Mouse (Mus musculus): Measurements from ENCODE around the gene Gm2696. TPM values are rescaled to one million over a fixed set of nuclear protein-coding genes. Genes with fewer than 3 reads are reported as not detected.

The Gm2696 gene
- polyA plus RNA-seq, 2 experiments, result not detected

DNA sequence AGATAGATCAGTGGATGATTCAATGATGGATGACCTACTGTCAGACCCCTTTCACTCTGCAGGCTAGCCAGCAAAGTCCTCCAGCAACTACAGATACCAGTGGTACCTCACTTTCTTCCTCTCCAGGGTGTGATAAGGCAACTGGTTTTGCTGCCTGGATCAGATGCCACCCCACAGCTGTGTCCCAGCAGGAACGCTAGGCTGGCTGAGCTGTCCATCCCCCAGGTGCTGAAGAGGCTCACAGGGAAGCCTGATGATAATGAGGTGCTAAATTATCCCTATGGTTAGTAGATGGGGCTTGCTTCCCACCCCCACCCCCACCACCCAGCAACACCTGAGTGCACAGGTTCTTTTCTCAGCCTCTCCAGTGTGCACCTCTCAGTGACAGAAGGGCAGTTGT, 53.1 kb downstream of the Gm2696 start:
- no peak overlapping the region for H3K27ac ChIP-seq
- H3K4me1 ChIP-seq (replicated peaks; ENCODE audit: control insufficient read depth in 2 of 2, insufficient read depth in 2 of 2, low read length in 1 of 2), result no peaks in the 10 kb centered on the region
- H3K9ac ChIP-seq (replicated peaks), result no peak overlapping the region
- H3K4me2 ChIP-seq (ENCODE audit: low read depth), result no peak overlapping the region
- ATAC-seq (ENCODE audit: insufficient read depth) (no peak), DNase-seq (ENCODE audit: low read depth in 3 of 3, low spot score in 3 of 3) (no peak)
- no peaks in the 10 kb centered on the region for H3K36me3 ChIP-seq (replicated peaks; ENCODE audit: control insufficient read depth, insufficient read depth, low read depth)
- H3K27me3 ChIP-seq (ENCODE audit: control insufficient read depth, insufficient read depth, low read length), result no peaks in the 10 kb centered on the region
- no peaks in the 10 kb centered on the region for H3K9me3 ChIP-seq (ENCODE audit: control insufficient read depth, low read length)
- WGBS (ENCODE audit: insufficient replicate concordance), result 0% methylated on average over 1 of the region's 1 CpGs
- TF ChIP-seq CTCF (IDR thresholded peaks at IDR 0.05; ENCODE audit: low read depth) (no peak), EP300 (IDR thresholded peaks at IDR 0.05; ENCODE audit: low read depth) (no peak)
- no peak overlapping the region for H3K4me3 ChIP-seq (ENCODE audit: insufficient read depth in 1 of 2, low read depth in 2 of 2, low read length in 2 of 2)

DNA sequence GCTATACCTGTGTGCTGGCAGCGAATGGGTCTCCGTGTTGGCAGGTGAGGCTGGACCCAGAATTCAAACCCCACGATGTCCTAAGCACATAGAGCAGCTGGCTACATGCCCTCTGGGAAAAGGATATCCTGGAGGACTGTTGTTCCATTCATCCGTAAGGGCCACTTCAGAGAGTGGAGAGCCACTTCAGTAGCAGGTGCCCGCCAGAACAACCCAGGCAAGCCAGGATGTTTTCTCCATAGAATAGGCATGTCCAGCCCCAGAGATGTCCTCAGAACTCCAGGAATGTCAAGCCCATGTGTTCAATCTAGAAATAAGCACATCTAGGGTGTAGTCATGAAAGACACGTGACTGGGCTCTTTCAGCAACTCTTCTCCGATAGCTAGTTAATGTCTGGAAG, 55.2 kb downstream of the Gm2696 start:
- H3K9ac ChIP-seq (replicated peaks), result no peak overlapping the region
- no peak for DNase-seq (ENCODE audit: low read depth in 3 of 3, low spot score in 3 of 3)
- H3K27ac ChIP-seq, result no peak overlapping the region
- 63% methylated on average over 7 of the region's 7 CpGs for whole genome bisulfite sequencing (ENCODE audit: insufficient replicate concordance)
- no peaks in the 10 kb centered on the region for H3K9me3 ChIP-seq (ENCODE audit: control insufficient read depth, low read length)
- H3K27me3 ChIP-seq (ENCODE audit: control insufficient read depth, insufficient read depth, low read length), result no peaks in the 10 kb centered on the region
- no peaks in the 10 kb centered on the region for H3K36me3 ChIP-seq (replicated peaks; ENCODE audit: control insufficient read depth, insufficient read depth, low read depth)
- TF ChIP-seq CTCF (IDR thresholded peaks at IDR 0.05; ENCODE audit: low read depth) (no peak), EP300 (IDR thresholded peaks at IDR 0.05; ENCODE audit: low read depth) (no peak)
- no peak overlapping the region for H3K4me2 ChIP-seq (ENCODE audit: low read depth)
- no peak overlapping the region for H3K4me3 ChIP-seq (ENCODE audit: insufficient read depth in 1 of 2, low read depth in 2 of 2, low read length in 2 of 2)
- no peaks in the 10 kb centered on the region for H3K4me1 ChIP-seq (replicated peaks; ENCODE audit: control insufficient read depth in 2 of 2, insufficient read depth in 2 of 2, low read length in 1 of 2)
- no peak for ATAC-seq (ENCODE audit: insufficient read depth)

- TF ChIP-seq CTCF (IDR thresholded peaks at IDR 0.05; ENCODE audit: low read depth) (peak; percentile 48; the same call in 1 of the 2 replicates), EP300 (IDR thresholded peaks at IDR 0.05; ENCODE audit: low read depth) (no peak)
- no peaks in the 10 kb centered on the region for H3K9me3 ChIP-seq (ENCODE audit: control insufficient read depth, low read length)
- H3K36me3 ChIP-seq (replicated peaks; ENCODE audit: control insufficient read depth, insufficient read depth, low read depth), result no peaks in the 10 kb centered on the region
- no peak overlapping the region for H3K9ac ChIP-seq (replicated peaks)
- H3K27ac ChIP-seq, result no peak overlapping the region
- H3K4me1 ChIP-seq (replicated peaks; ENCODE audit: control insufficient read depth in 2 of 2, insufficient read depth in 2 of 2, low read length in 1 of 2), result no peaks in the 10 kb centered on the region
- 41% methylated on average over 6 of the region's 6 CpGs for WGBS (ENCODE audit: insufficient replicate concordance)
- ATAC-seq (ENCODE audit: insufficient read depth) (no peak), DNase-seq (ENCODE audit: low read depth in 3 of 3, low spot score in 3 of 3) (no peak)
- no peak overlapping the region for H3K4me2 ChIP-seq (ENCODE audit: low read depth)
- no peaks in the 10 kb centered on the region for H3K27me3 ChIP-seq (ENCODE audit: control insufficient read depth, insufficient read depth, low read length)
- no peak overlapping the region for H3K4me3 ChIP-seq (ENCODE audit: insufficient read depth in 1 of 2, low read depth in 2 of 2, low read length in 2 of 2)
Observed at GRCm38 (mm10) chr10:77878985-77879384, 64.5 kb downstream of the Gm2696 start.

DNA sequence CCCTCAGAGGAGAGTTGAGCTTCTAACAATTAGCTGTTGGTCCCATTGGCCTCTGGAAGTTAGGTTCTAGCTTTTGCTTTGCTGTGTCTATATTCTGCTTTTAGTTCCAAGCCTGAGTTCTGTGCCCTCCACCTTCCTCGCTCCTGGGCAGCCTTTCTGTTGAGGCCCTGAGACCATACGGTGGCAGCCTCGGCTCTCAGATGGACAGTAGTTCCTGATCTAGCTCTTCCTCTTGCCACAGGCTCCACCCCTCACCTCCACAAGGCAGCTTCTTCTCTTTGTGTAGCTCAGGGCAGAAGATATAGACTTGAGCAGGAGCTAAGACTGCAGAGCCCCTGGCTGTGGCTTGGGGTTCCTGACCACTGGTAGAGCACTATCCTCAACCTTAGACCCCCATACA, 65.8 kb downstream of the Gm2696 start:
- 24% methylated on average over 3 of the region's 3 CpGs for WGBS (ENCODE audit: insufficient replicate concordance)
- ATAC-seq (ENCODE audit: insufficient read depth) (no peak), DNase-seq (ENCODE audit: low read depth in 3 of 3, low spot score in 3 of 3) (no peak)
- Histone ChIP-seq H3K4me2 (ENCODE audit: low read depth) (no peak overlapping the region), H3K36me3 (replicated peaks; ENCODE audit: control insufficient read depth, insufficient read depth, low read depth) (no peaks in the 10 kb centered on the region), H3K4me1 (replicated peaks; ENCODE audit: control insufficient read depth in 2 of 2, insufficient read depth in 2 of 2, low read length in 1 of 2) (no peaks in the 10 kb centered on the region), H3K9me3 (ENCODE audit: control insufficient read depth, low read length) (no peaks in the 10 kb centered on the region), H3K27ac (no peak overlapping the region), H3K27me3 (ENCODE audit: control insufficient read depth, insufficient read depth, low read length) (no peaks in the 10 kb centered on the region), H3K4me3 (ENCODE audit: insufficient read depth in 1 of 2, low read depth in 2 of 2, low read length in 2 of 2) (no peak overlapping the region), H3K9ac (replicated peaks) (no peak overlapping the region)
- no peak for TF ChIP-seq CTCF (IDR thresholded peaks at IDR 0.05; ENCODE audit: low read depth)
- no peak for TF ChIP-seq EP300 (IDR thresholded peaks at IDR 0.05; ENCODE audit: low read depth)

DNA sequence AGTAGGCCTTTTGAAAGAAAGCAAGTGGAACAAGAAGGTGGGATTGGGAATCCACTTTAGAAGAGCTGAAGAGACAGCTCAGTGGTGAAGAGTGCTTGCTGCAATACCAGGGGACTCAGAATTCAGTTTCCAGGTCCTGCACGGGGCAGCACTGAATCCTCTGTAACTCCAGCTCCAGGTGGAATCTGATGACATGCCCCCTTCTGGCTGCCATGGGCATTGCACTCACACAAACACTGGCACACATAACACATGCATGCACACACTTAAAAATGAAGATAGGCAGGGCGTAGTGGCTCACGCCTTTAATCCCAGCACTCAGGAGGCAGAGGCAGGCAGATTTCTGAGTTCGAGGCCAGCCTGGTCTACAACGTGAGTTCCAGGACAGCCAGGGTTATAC, 68.1 kb downstream of the Gm2696 start:
- WGBS (ENCODE audit: insufficient replicate concordance), result 68% methylated on average over 5 of the region's 5 CpGs
- TF ChIP-seq EP300 (IDR thresholded peaks at IDR 0.05; ENCODE audit: low read depth), result no peak
- TF ChIP-seq CTCF (IDR thresholded peaks at IDR 0.05; ENCODE audit: low read depth), result peak; percentile 50; the same call in 1 of the 2 replicates
- Histone ChIP-seq H3K9ac (replicated peaks) (no peak overlapping the region), H3K4me2 (ENCODE audit: low read depth) (no peak overlapping the region), H3K9me3 (ENCODE audit: control insufficient read depth, low read length) (no peaks in the 10 kb centered on the region), H3K27ac (no peak overlapping the region), H3K4me1 (replicated peaks; ENCODE audit: control insufficient read depth in 2 of 2, insufficient read depth in 2 of 2, low read length in 1 of 2) (no peaks in the 10 kb centered on the region), H3K4me3 (ENCODE audit: insufficient read depth in 1 of 2, low read depth in 2 of 2, low read length in 2 of 2) (no peak overlapping the region), H3K27me3 (ENCODE audit: control insufficient read depth, insufficient read depth, low read length) (no peaks in the 10 kb centered on the region), H3K36me3 (replicated peaks; ENCODE audit: control insufficient read depth, insufficient read depth, low read depth) (no peaks in the 10 kb centered on the region)
- no peak for ATAC-seq (ENCODE audit: insufficient read depth)
- no peak for DNase-seq (ENCODE audit: low read depth in 3 of 3, low spot score in 3 of 3)

Other genes with a start within 250 kb of the Gm2696 start
Only the 30 nearest of the 33 such genes appear.
- 74.1 and 109 TPM in 2 replicates for gene Sumo3, start 208.6 kb upstream of the Gm2696 start, polyA plus RNA-seq (2012; rRNA removed)
- 82.5 and 87.7 TPM in 2 replicates for gene Sumo3, start 208.6 kb upstream of the Gm2696 start, polyA plus RNA-seq (2014; fragmentation: Nextera tagmentation; extraction: Ambion mirVana)
- 0.09 TPM in 1 of 2 replicates, not detected in the other for gene Gm49325, start 208.5 kb upstream of the Gm2696 start, polyA plus RNA-seq (2012; rRNA removed)
- gene Gm49325, start 208.5 kb upstream of the Gm2696 start, polyA plus RNA-seq (2014; fragmentation: Nextera tagmentation; extraction: Ambion mirVana), result not detected in 2 replicates
- 19.3 TPM in 2 replicates for gene Ube2g2, start 192.4 kb upstream of the Gm2696 start, polyA plus RNA-seq (2012; rRNA removed)
- gene Ube2g2, start 192.4 kb upstream of the Gm2696 start, polyA plus RNA-seq (2014; fragmentation: Nextera tagmentation; extraction: Ambion mirVana), result 25.3 and 27.1 TPM in 2 replicates
- 0.03 TPM in 1 of 2 replicates, not detected in the other for gene Tspear, start 128.1 kb upstream of the Gm2696 start, polyA plus RNA-seq (2012; rRNA removed)
- not detected in 2 replicates for gene Tspear, start 128.1 kb upstream of the Gm2696 start, polyA plus RNA-seq (2014; fragmentation: Nextera tagmentation; extraction: Ambion mirVana)
- gene Gm19402, start 123.9 kb upstream of the Gm2696 start, polyA plus RNA-seq (2012; rRNA removed), result not detected in 2 replicates
- not detected in 2 replicates for gene Gm19402, start 123.9 kb upstream of the Gm2696 start, polyA plus RNA-seq (2014; fragmentation: Nextera tagmentation; extraction: Ambion mirVana)
- not detected in 2 replicates for gene Gm9508, start 117.4 kb upstream of the Gm2696 start, polyA plus RNA-seq (2012; rRNA removed)
- gene Gm9508, start 117.4 kb upstream of the Gm2696 start, polyA plus RNA-seq (2014; fragmentation: Nextera tagmentation; extraction: Ambion mirVana), result not detected in 2 replicates
- not detected in 2 replicates for gene Gm10272, start 108.1 kb upstream of the Gm2696 start, polyA plus RNA-seq (2012; rRNA removed)
- not detected in 2 replicates for gene Gm10272, start 108.1 kb upstream of the Gm2696 start, polyA plus RNA-seq (2014; fragmentation: Nextera tagmentation; extraction: Ambion mirVana)
- not detected in 2 replicates for gene Gm10024, start 103.2 kb upstream of the Gm2696 start, polyA plus RNA-seq (2012; rRNA removed)
- not detected in 2 replicates for gene Gm10024, start 103.2 kb upstream of the Gm2696 start, polyA plus RNA-seq (2014; fragmentation: Nextera tagmentation; extraction: Ambion mirVana)
- gene Gm10142, start 98.9 kb upstream of the Gm2696 start, polyA plus RNA-seq (2012; rRNA removed), result not detected in 2 replicates
- gene Gm10142, start 98.9 kb upstream of the Gm2696 start, polyA plus RNA-seq (2014; fragmentation: Nextera tagmentation; extraction: Ambion mirVana), result not detected in 2 replicates
- not detected in 2 replicates for gene Krtap12-1, start 94.1 kb upstream of the Gm2696 start, polyA plus RNA-seq (2012; rRNA removed)
- not detected in 2 replicates for gene Krtap12-1, start 94.1 kb upstream of the Gm2696 start, polyA plus RNA-seq (2014; fragmentation: Nextera tagmentation; extraction: Ambion mirVana)
- gene Gm10100, start 88.2 kb upstream of the Gm2696 start, polyA plus RNA-seq (2012; rRNA removed), result not detected in 2 replicates
- gene Gm10100, start 88.2 kb upstream of the Gm2696 start, polyA plus RNA-seq (2014; fragmentation: Nextera tagmentation; extraction: Ambion mirVana), result not detected in 2 replicates
- gene Gm18596, start 72.0 kb upstream of the Gm2696 start, polyA plus RNA-seq (2012; rRNA removed), result not detected in 2 replicates
- not detected in 2 replicates for gene Gm18596, start 72.0 kb upstream of the Gm2696 start, polyA plus RNA-seq (2014; fragmentation: Nextera tagmentation; extraction: Ambion mirVana)
- not detected in 2 replicates for gene Gm9736, start 63.3 kb upstream of the Gm2696 start, polyA plus RNA-seq (2012; rRNA removed)
- gene Gm9736, start 63.3 kb upstream of the Gm2696 start, polyA plus RNA-seq (2014; fragmentation: Nextera tagmentation; extraction: Ambion mirVana), result not detected in 2 replicates
- gene Gm3233, start 55.0 kb upstream of the Gm2696 start, polyA plus RNA-seq (2012; rRNA removed), result not detected in 2 replicates
- gene Gm3233, start 55.0 kb upstream of the Gm2696 start, polyA plus RNA-seq (2014; fragmentation: Nextera tagmentation; extraction: Ambion mirVana), result not detected in 2 replicates
- gene Gm3238, start 43.4 kb upstream of the Gm2696 start, polyA plus RNA-seq (2012; rRNA removed), result not detected in 2 replicates
- gene Gm3238, start 43.4 kb upstream of the Gm2696 start, polyA plus RNA-seq (2014; fragmentation: Nextera tagmentation; extraction: Ambion mirVana), result not detected in 2 replicates
- not detected in 2 replicates for gene Gm7138, start 37.7 kb upstream of the Gm2696 start, polyA plus RNA-seq (2012; rRNA removed)
- not detected in 2 replicates for gene Gm7138, start 37.7 kb upstream of the Gm2696 start, polyA plus RNA-seq (2014; fragmentation: Nextera tagmentation; extraction: Ambion mirVana)
- gene Gm3250, start 32.1 kb upstream of the Gm2696 start, polyA plus RNA-seq (2012; rRNA removed), result not detected in 2 replicates
- gene Gm3250, start 32.1 kb upstream of the Gm2696 start, polyA plus RNA-seq (2014; fragmentation: Nextera tagmentation; extraction: Ambion mirVana), result not detected in 2 replicates
- gene Gm7137, start 26.5 kb upstream of the Gm2696 start, polyA plus RNA-seq (2012; rRNA removed), result not detected in 2 replicates
- gene Gm7137, start 26.5 kb upstream of the Gm2696 start, polyA plus RNA-seq (2014; fragmentation: Nextera tagmentation; extraction: Ambion mirVana), result not detected in 2 replicates
- gene Gm9639, start 19.6 kb upstream of the Gm2696 start, polyA plus RNA-seq (2012; rRNA removed), result not detected in 2 replicates
- gene Gm9639, start 19.6 kb upstream of the Gm2696 start, polyA plus RNA-seq (2014; fragmentation: Nextera tagmentation; extraction: Ambion mirVana), result not detected in 2 replicates
- gene Gm19668, start 15.5 kb upstream of the Gm2696 start, polyA plus RNA-seq (2012; rRNA removed), result not detected in 2 replicates
- not detected in 2 replicates for gene Gm19668, start 15.5 kb upstream of the Gm2696 start, polyA plus RNA-seq (2014; fragmentation: Nextera tagmentation; extraction: Ambion mirVana)
- not detected in 2 replicates for gene Gm9507, start 2.8 kb upstream of the Gm2696 start, polyA plus RNA-seq (2012; rRNA removed)
- gene Gm9507, start 2.8 kb upstream of the Gm2696 start, polyA plus RNA-seq (2014; fragmentation: Nextera tagmentation; extraction: Ambion mirVana), result not detected in 2 replicates
- gene Krtap10-4, start 12.4 kb downstream of the Gm2696 start, polyA plus RNA-seq (2012; rRNA removed), result not detected in 2 replicates
- not detected in 2 replicates for gene Krtap10-4, start 12.4 kb downstream of the Gm2696 start, polyA plus RNA-seq (2014; fragmentation: Nextera tagmentation; extraction: Ambion mirVana)
- gene Krtap10-10, start 21.3 kb downstream of the Gm2696 start, polyA plus RNA-seq (2012; rRNA removed), result not detected in 2 replicates
- gene Krtap10-10, start 21.3 kb downstream of the Gm2696 start, polyA plus RNA-seq (2014; fragmentation: Nextera tagmentation; extraction: Ambion mirVana), result not detected in 2 replicates
- gene Gm36176, start 32.1 kb downstream of the Gm2696 start, polyA plus RNA-seq (2012; rRNA removed), result not detected in 2 replicates
- not detected in 2 replicates for gene Gm36176, start 32.1 kb downstream of the Gm2696 start, polyA plus RNA-seq (2014; fragmentation: Nextera tagmentation; extraction: Ambion mirVana)
- gene Gm10318, start 38.2 kb downstream of the Gm2696 start, polyA plus RNA-seq (2012; rRNA removed), result not detected in 2 replicates
- not detected in 2 replicates for gene Gm10318, start 38.2 kb downstream of the Gm2696 start, polyA plus RNA-seq (2014; fragmentation: Nextera tagmentation; extraction: Ambion mirVana)
- gene Gm3285, start 47.3 kb downstream of the Gm2696 start, polyA plus RNA-seq (2012; rRNA removed), result not detected in 2 replicates
- not detected in 2 replicates for gene Gm3285, start 47.3 kb downstream of the Gm2696 start, polyA plus RNA-seq (2014; fragmentation: Nextera tagmentation; extraction: Ambion mirVana)
- 6.7 and 8.4 TPM in 2 replicates for gene Lrrc3, start 87.9 kb downstream of the Gm2696 start, polyA plus RNA-seq (2012; rRNA removed)
- gene Lrrc3, start 87.9 kb downstream of the Gm2696 start, polyA plus RNA-seq (2014; fragmentation: Nextera tagmentation; extraction: Ambion mirVana), result 8.0 and 8.9 TPM in 2 replicates
- gene Trpm2, start 155.9 kb downstream of the Gm2696 start, polyA plus RNA-seq (2012; rRNA removed), result 1.1 TPM in 2 replicates
- gene Trpm2, start 155.9 kb downstream of the Gm2696 start, polyA plus RNA-seq (2014; fragmentation: Nextera tagmentation; extraction: Ambion mirVana), result 1.4 and 1.5 TPM in 2 replicates
- gene 1810043G02Rik, start 163.8 kb downstream of the Gm2696 start, polyA plus RNA-seq (2012; rRNA removed), result 4.5 and 4.7 TPM in 2 replicates
- 4.2 and 4.5 TPM in 2 replicates for gene 1810043G02Rik, start 163.8 kb downstream of the Gm2696 start, polyA plus RNA-seq (2014; fragmentation: Nextera tagmentation; extraction: Ambion mirVana)
- gene Pfkl, start 195.4 kb downstream of the Gm2696 start, polyA plus RNA-seq (2012; rRNA removed), result 41.7 and 46.7 TPM in 2 replicates
- 63.1 and 66.8 TPM in 2 replicates for gene Pfkl, start 195.4 kb downstream of the Gm2696 start, polyA plus RNA-seq (2014; fragmentation: Nextera tagmentation; extraction: Ambion mirVana)